Mouse (Mus musculus) cortical plate, adult 2 months (tissue): ENCODE results near the gene Acvr1.

ENCODE experiments used
- CTCF ChIP-seq: fragments of 200-500 bp; IDR thresholded peaks from 2 replicates; pipeline ENCODE4 v1.5.1; 2011; ENCODE audit warnings: mild to moderate bottlenecking, control low read depth, low read length; ENCODE audit not compliant: insufficient read depth; ENCODE audit errors: extremely low read depth
- POLR2A ChIP-seq: fragments of 200-500 bp; IDR thresholded peaks from 2 replicates; pipeline ENCODE4 v1.6.1; 2011; ENCODE audit warnings: mild to moderate bottlenecking, low read length, control low read depth; ENCODE audit not compliant: insufficient read depth; ENCODE audit errors: extremely low read depth

DNA sequence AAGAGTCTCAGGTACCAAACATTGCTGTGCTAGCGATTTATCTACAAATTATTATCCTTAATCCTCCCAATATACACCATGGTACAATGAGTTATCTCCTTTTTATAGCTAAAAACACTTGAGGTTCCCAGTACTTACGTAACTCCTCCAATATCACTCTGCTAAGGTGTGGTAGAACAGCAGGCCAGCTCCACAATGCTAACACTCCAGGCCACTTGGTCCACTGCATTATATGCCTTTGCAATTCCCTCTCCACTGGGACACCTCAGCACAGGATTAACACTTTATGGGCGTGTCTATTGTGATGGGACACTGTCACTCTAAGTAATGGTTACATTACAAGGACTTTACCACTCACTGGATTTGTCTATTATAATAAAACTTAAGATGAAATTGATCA, 30.2 kb downstream of the Acvr1 start:
- no peak for TF ChIP-seq POLR2A
- no peak for TF ChIP-seq CTCF
